Mouse (Mus musculus): ENCODE results near the gene Usp4. TPM values are rescaled to one million over a fixed set of nuclear protein-coding genes. Genes with fewer than 3 reads are reported as not detected.

Gene Usp4
- 136 and 141 TPM in 2 replicates for polyA plus RNA-seq (2014; fragmentation: Nextera tagmentation; extraction: Ambion mirVana)

DNA sequence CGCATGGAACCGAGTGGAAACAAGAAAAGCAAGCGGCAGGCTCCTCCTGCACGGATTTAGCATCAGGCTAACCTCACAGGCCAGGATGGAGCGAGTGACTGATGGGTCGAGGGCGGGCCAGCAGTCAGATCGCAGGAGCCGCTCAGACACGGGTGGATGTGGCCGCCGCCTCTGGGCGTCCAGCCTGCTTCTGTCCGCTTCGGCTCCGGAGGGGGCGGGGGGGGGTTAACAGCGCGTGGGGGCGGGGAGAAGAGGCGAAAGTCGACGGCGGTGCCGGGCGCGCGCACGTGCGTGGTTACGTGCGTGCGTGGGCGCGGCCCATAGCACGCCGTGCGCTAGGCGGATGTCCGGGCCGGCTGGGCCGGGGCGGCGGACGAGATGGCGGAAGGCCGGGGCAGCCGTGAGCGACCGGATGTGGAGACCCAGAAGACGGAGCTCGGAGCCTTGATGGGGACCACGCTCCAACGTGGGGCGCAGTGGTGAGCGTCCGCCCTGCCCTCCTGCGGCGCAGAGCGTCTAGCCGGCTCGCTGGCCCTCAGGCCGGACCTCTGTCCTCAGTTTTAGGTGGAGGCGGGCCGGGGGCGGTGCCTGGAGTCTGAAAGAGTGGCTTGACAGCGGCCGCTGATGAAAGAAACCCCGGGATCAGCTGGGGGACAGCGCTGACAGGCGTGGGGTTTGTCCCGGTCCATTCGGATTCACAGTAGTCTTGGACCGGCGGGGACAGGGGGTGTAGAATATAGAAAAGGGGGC, at the start of gene Usp4:
TSS of gene Usp4 (plus strand) at position 314 of the 750 bp plus-strand sequence.
- peaks cover 7% of the 10 kb centered on the region for H3K4me1 ChIP-seq (ENCODE audit: control insufficient read depth, insufficient read depth, low read length)
- peak; percentile 96 for ATAC-seq
- H3K9ac ChIP-seq (ENCODE audit: low read length): peak within 1 kb of the TSS; percentile 91
- peaks cover 29% of the 10 kb centered on the region for H3K36me3 ChIP-seq (ENCODE audit: control insufficient read depth, insufficient read depth, low read length)
- no peaks in the 10 kb centered on the region for H3K9me3 ChIP-seq (replicated peaks; ENCODE audit: control insufficient read depth, low read length)
- peak within 1 kb of the TSS; percentile 90 for H3K4me3 ChIP-seq (ENCODE audit: low read depth, low read length)
- under 1% methylated on average over 74 of the region's 75 CpGs for WGBS
- H3K27ac ChIP-seq (ENCODE audit: low read depth, low read length): peak within 1 kb of the TSS; percentile 96
- peak within 1 kb of the TSS; percentile 83 for H3K4me2 ChIP-seq (ENCODE audit: low read length)
- no peaks in the 10 kb centered on the region for H3K27me3 ChIP-seq (replicated peaks; ENCODE audit: control insufficient read depth, insufficient read depth, low read length)
- peak; percentile 95 for DNase-seq (ENCODE audit: low spot score)

DNA sequence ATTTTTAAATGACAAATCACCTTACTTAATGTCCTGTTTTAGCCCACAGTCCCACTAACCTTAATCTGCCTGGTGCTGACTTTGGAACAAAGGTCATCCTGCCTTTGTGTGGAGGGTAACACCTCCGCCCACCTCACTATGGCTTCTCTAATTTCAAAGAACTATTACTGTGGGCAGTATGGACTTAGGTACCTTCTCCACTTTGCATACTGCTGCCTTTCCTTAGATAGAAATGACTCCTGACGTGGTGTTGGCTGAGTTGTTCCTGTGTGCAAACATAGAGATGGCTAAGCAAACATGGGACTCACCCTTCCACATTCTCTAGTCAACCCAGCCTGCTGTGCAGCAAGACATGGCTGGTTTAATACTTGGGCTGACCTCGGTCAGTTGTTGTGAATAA, 45.8 kb upstream of the Usp4 start:
- H3K36me3 ChIP-seq (ENCODE audit: control insufficient read depth, insufficient read depth, low read length): peaks cover 37% of the 10 kb centered on the region
- no peak overlapping the region for H3K27ac ChIP-seq (ENCODE audit: low read depth, low read length)
- no peak for ATAC-seq
- no peak for DNase-seq (ENCODE audit: low spot score)
- no peak overlapping the region for H3K4me3 ChIP-seq (ENCODE audit: low read depth, low read length)
- peaks cover 6% of the 10 kb centered on the region; the same call in 1 of the 2 replicates for H3K4me1 ChIP-seq (ENCODE audit: control insufficient read depth, insufficient read depth, low read length)
- WGBS: 89% methylated on average over 3 of the region's 3 CpGs
- H3K4me2 ChIP-seq (ENCODE audit: low read length): no peak overlapping the region
- H3K27me3 ChIP-seq (replicated peaks; ENCODE audit: control insufficient read depth, insufficient read depth, low read length): no peaks in the 10 kb centered on the region
- no peak overlapping the region for H3K9ac ChIP-seq (ENCODE audit: low read length)
- no peaks in the 10 kb centered on the region for H3K9me3 ChIP-seq (replicated peaks; ENCODE audit: control insufficient read depth, low read length)

DNA sequence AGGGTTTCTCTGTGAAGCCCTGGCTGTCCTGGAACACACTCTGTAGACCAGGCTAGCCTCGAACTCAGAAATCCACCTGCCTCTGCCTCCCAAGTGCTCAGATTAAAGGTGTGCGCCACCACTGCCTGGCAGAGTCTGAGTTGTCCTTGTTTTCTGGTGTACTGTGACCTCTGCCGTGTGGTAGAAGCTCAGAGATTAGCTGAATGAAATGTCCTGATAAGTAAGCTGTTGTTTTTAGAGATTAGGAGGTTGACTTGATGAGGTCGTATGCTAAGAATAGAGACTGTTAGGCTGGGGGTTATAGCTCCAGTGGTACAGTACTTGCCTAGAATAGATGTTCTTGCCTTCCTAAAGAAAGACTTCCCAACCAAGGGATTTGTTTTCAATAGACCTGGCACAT, 42.9 kb upstream of the Usp4 start:
- ATAC-seq (no peak), DNase-seq (ENCODE audit: low spot score) (no peak)
- Histone ChIP-seq H3K4me2 (ENCODE audit: low read length) (peak overlapping the region; percentile 86), H3K27me3 (replicated peaks; ENCODE audit: control insufficient read depth, insufficient read depth, low read length) (no peaks in the 10 kb centered on the region), H3K4me1 (ENCODE audit: control insufficient read depth, insufficient read depth, low read length) (peaks cover 20% of the 10 kb centered on the region), H3K27ac (ENCODE audit: low read depth, low read length) (no peak overlapping the region), H3K36me3 (ENCODE audit: control insufficient read depth, insufficient read depth, low read length) (peaks cover 32% of the 10 kb centered on the region), H3K9ac (ENCODE audit: low read length) (peak overlapping the region; percentile 88; the same call in 1 of the 2 replicates), H3K9me3 (replicated peaks; ENCODE audit: control insufficient read depth, low read length) (no peaks in the 10 kb centered on the region), H3K4me3 (ENCODE audit: low read depth, low read length) (peak overlapping the region; percentile 96)
- 85% methylated on average over 4 of the region's 4 CpGs for WGBS

- WGBS: 13% methylated on average over 1 of the region's 1 CpGs
- peak overlapping the region; percentile 96 for H3K4me3 ChIP-seq (ENCODE audit: low read depth, low read length)
- H3K9ac ChIP-seq (ENCODE audit: low read length): peak overlapping the region; percentile 88
- ATAC-seq (no peak; the same call in 1 of the 2 replicates), DNase-seq (ENCODE audit: low spot score) (no peak)
- peak overlapping the region; percentile 86 for H3K4me2 ChIP-seq (ENCODE audit: low read length)
- H3K4me1 ChIP-seq (ENCODE audit: control insufficient read depth, insufficient read depth, low read length): peaks cover 20% of the 10 kb centered on the region
- peak overlapping the region; percentile 98; the same call in 1 of the 2 replicates for H3K27ac ChIP-seq (ENCODE audit: low read depth, low read length)
- no peaks in the 10 kb centered on the region for H3K27me3 ChIP-seq (replicated peaks; ENCODE audit: control insufficient read depth, insufficient read depth, low read length)
- peaks cover 31% of the 10 kb centered on the region for H3K36me3 ChIP-seq (ENCODE audit: control insufficient read depth, insufficient read depth, low read length)
- H3K9me3 ChIP-seq (replicated peaks; ENCODE audit: control insufficient read depth, low read length): no peaks in the 10 kb centered on the region
Measured at GRCm38 (mm10) chr9:108305170-108305569, 42.5 kb upstream of the Usp4 start.

DNA sequence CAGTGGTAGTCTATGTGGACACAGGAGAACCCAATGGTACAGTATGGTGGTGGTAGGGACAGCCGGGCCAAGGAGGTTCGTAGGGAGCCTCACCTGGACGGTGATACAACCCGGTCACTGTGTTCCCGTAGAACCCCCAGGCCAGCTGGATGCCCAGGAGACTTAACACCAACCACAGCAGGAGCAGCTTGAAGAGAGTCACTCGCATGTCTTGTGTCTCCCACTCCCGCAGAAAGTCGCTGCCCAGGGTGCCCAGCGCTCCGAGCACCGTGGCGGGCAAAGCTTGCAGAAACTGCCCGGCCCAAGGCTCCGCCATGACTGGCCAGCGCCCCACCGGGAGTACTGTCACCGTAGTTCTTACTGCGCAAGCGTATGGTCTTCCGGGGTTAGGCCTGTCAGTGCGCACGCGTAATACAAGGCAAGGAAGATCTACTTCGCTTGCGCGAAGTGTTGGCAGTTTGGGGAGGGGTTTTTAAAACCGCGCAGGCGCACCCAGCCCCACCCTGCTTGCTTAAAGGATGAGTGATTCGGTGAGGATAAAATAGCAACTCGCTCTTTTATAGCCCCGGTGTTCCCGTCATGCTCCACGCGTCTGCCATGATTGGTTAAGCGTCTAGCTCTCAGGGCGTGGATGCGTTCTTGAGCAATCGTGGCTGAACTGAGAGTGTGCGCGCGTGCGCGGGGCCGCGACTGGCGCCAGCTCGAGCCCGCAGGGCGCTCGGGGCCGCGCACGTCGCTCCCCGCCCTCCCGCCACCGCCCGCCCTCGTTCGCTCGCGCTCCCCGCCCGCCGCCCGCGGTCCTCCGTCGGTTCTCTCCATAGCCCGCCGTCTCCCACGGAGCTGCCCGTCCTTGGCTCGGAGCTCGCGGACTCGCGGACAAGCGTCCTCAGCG, 41.8 kb upstream of the Usp4 start, which contains the start of the genes Rhoa and Tcta:
TSS of gene Rhoa (plus strand) at position 501 of the 892 bp plus-strand sequence.
TSS of gene Tcta (minus strand) at position 532 of the 892 bp plus-strand sequence.
- DNase-seq (ENCODE audit: low spot score) (peak; percentile 100), ATAC-seq (peak; percentile 98)
- peaks cover 20% of the 10 kb centered on the region for H3K4me1 ChIP-seq (ENCODE audit: control insufficient read depth, insufficient read depth, low read length)
- H3K27me3 ChIP-seq (replicated peaks; ENCODE audit: control insufficient read depth, insufficient read depth, low read length): no peaks in the 10 kb centered on the region
- under 1% methylated on average over 68 of the region's 81 CpGs for WGBS
- peak within 1 kb of the TSS; percentile 98 for H3K27ac ChIP-seq (ENCODE audit: low read depth, low read length)
- H3K4me2 ChIP-seq (ENCODE audit: low read length): peak within 1 kb of the TSS; percentile 86
- no peaks in the 10 kb centered on the region for H3K9me3 ChIP-seq (replicated peaks; ENCODE audit: control insufficient read depth, low read length)
- H3K9ac ChIP-seq (ENCODE audit: low read length): peak within 1 kb of the TSS; percentile 90
- peak within 1 kb of the TSS; percentile 96 for H3K4me3 ChIP-seq (ENCODE audit: low read depth, low read length)
- H3K36me3 ChIP-seq (ENCODE audit: control insufficient read depth, insufficient read depth, low read length): peaks cover 24% of the 10 kb centered on the region

- no peaks in the 10 kb centered on the region for H3K27me3 ChIP-seq (replicated peaks; ENCODE audit: control insufficient read depth, insufficient read depth, low read length)
- H3K4me2 ChIP-seq (ENCODE audit: low read length): peak overlapping the region; percentile 65
- DNase-seq (ENCODE audit: low spot score) (peak; percentile 76), ATAC-seq (peak; percentile 73)
- H3K27ac ChIP-seq (ENCODE audit: low read depth, low read length): peak overlapping the region; percentile 98
- H3K36me3 ChIP-seq (ENCODE audit: control insufficient read depth, insufficient read depth, low read length): peaks cover 19% of the 10 kb centered on the region
- H3K9ac ChIP-seq (ENCODE audit: low read length): peak overlapping the region; percentile 90
- no peaks in the 10 kb centered on the region for H3K9me3 ChIP-seq (replicated peaks; ENCODE audit: control insufficient read depth, low read length)
- H3K4me3 ChIP-seq (ENCODE audit: low read depth, low read length): peak overlapping the region; percentile 96
- peaks cover 20% of the 10 kb centered on the region for H3K4me1 ChIP-seq (ENCODE audit: control insufficient read depth, insufficient read depth, low read length)
- WGBS: under 1% methylated on average over 35 of the region's 51 CpGs
Measured at GRCm38 (mm10) chr9:108306571-108306980, 41.1 kb upstream of the Usp4 start.

DNA sequence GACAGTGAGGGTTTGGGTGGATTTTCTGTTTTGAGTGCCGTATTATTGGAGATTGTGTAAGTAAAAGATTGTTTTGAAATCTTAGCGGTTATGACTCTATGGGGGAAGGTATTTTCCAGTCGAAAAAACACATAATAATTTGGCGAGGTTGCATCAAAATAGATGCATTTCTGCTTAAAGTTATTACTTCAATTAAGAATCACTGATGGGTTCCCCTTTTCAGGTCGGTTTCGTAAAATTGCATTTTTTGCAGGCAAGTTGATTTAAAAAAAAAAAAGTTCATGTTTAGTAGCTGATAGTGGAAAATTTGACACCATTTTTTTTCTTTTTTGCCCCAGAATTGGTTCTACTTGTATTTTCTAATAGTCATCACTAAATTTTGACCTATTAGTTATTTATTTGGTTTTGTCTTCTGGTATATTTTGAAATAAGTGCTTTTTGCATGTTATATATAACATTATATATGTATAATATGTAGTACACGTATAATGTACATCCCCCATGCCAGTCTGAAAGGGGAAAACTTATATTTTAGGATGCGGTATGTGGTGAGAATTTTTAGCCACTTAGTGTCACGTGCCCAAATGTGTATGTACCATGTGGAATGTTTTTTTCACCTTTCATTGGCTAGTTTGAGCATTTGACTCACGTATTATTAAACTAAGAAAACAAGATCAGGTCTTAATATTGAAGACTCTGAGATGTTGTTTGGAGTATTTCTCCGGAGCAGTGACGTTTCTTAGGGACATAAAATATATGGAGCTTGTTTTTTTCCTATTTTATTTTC, 40.4 kb upstream of the Usp4 start:
- H3K4me2 ChIP-seq (ENCODE audit: low read length): peak overlapping the region; percentile 65
- peaks cover 15% of the 10 kb centered on the region for H3K36me3 ChIP-seq (ENCODE audit: control insufficient read depth, insufficient read depth, low read length)
- DNase-seq (ENCODE audit: low spot score) (no peak), ATAC-seq (no peak)
- H3K27me3 ChIP-seq (replicated peaks; ENCODE audit: control insufficient read depth, insufficient read depth, low read length): no peaks in the 10 kb centered on the region
- peak overlapping the region; percentile 98 for H3K27ac ChIP-seq (ENCODE audit: low read depth, low read length)
- H3K4me1 ChIP-seq (ENCODE audit: control insufficient read depth, insufficient read depth, low read length): peaks cover 20% of the 10 kb centered on the region
- WGBS: 22% methylated on average over 12 of the region's 12 CpGs
- H3K9ac ChIP-seq (ENCODE audit: low read length): peak overlapping the region; percentile 90
- H3K9me3 ChIP-seq (replicated peaks; ENCODE audit: control insufficient read depth, low read length): no peaks in the 10 kb centered on the region
- H3K4me3 ChIP-seq (ENCODE audit: low read depth, low read length): peak overlapping the region; percentile 96

DNA sequence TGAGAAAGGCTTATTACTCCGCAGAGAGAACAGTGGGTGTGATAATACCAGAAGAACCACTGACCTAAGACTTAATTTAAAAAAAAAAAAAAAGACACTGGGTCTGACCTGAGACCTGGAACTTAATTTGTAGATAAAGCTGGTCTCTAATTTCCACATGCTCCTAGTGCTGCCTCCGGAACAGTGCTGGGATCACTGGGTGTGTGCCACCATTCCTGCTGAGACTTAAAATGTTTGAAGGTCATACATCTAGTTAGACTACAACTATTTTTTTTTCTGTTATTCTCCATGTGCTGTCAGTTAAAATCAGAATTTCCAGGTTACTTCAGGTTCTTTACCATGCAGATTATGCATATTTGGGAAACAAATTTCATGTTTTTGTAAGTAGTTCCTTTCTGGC, 39.5 kb upstream of the Usp4 start:
- Histone ChIP-seq H3K36me3 (ENCODE audit: control insufficient read depth, insufficient read depth, low read length) (peaks cover 9% of the 10 kb centered on the region), H3K4me2 (ENCODE audit: low read length) (peak overlapping the region; percentile 65), H3K27ac (ENCODE audit: low read depth, low read length) (no peak overlapping the region), H3K4me3 (ENCODE audit: low read depth, low read length) (peak overlapping the region; percentile 96), H3K9ac (ENCODE audit: low read length) (peak overlapping the region; percentile 1; the same call in 1 of the 2 replicates), H3K4me1 (ENCODE audit: control insufficient read depth, insufficient read depth, low read length) (peaks cover 20% of the 10 kb centered on the region), H3K9me3 (replicated peaks; ENCODE audit: control insufficient read depth, low read length) (no peaks in the 10 kb centered on the region), H3K27me3 (replicated peaks; ENCODE audit: control insufficient read depth, insufficient read depth, low read length) (no peaks in the 10 kb centered on the region)
- DNase-seq (ENCODE audit: low spot score): no peak
- ATAC-seq: no peak
- WGBS: 58% methylated on average over 2 of the region's 2 CpGs

Measured in forebrain, embryonic 14.5 days (tissue).